Mouse (Mus musculus) heart, postnatal 25 days (tissue): ENCODE results near the gene Pih1d2. TPM values are rescaled to one million over a fixed set of nuclear protein-coding genes. Genes with fewer than 3 reads are reported as not detected.

Source experiments
- total RNA-seq, 2 experiments: library from RNA; stranded (reverse); gene quantifications; 2 replicates each; pipeline ENCODE4 v1.2.3; 2021

The Pih1d2 gene
- total RNA-seq, 2 experiments from 2014 or later = 0.39 to 0.52 TPM

Other genes starting within 250 kb of the Pih1d2 start
- 1 to 10 TPM; 1.6 to 2.2 TPM for gene Plet1, start 122.8 kb upstream of the Pih1d2 start, total RNA-seq
- 10 to 100 TPM; 29.0 to 29.5 TPM for gene Pts, start 88.6 kb upstream of the Pih1d2 start, total RNA-seq
- gene Il18, start 62.5 kb upstream of the Pih1d2 start, total RNA-seq = 1 to 10 TPM; 1.3 to 1.4 TPM
- gene Bco2, start 62.1 kb upstream of the Pih1d2 start, total RNA-seq = under 1 TPM; 0.31 to 0.36 TPM
- not detected for gene Tex12, start 56.0 kb upstream of the Pih1d2 start, total RNA-seq
- 100 to 1,000 TPM; 709 to 741 TPM for gene Sdhd, start 13.5 kb upstream of the Pih1d2 start, total RNA-seq
- gene Timm8b, start 13.4 kb upstream of the Pih1d2 start, total RNA-seq = 100 to 1,000 TPM; 271 to 273 TPM
- gene Nkapd1, start 143 bp downstream of the Pih1d2 start, total RNA-seq = 10 to 100 TPM; 13.8 to 14.7 TPM
- 100 to 1,000 TPM; 436 to 450 TPM for gene Dlat, start 42.5 kb downstream of the Pih1d2 start, total RNA-seq
- gene Dixdc1, start 122.2 kb downstream of the Pih1d2 start, total RNA-seq = 1 to 10 TPM; 2.5 to 5.3 TPM
- 1 to 10 TPM; 1.9 to 2.4 TPM for gene 2310030G06Rik, start 129.2 kb downstream of the Pih1d2 start, total RNA-seq
- 1,000 to 10,000 TPM; 2,218 to 2,599 TPM for gene Cryab, start 134.0 kb downstream of the Pih1d2 start, total RNA-seq
- gene Hspb2, start 135.0 kb downstream of the Pih1d2 start, total RNA-seq = 100 to 1,000 TPM; 141 to 154 TPM
- gene Fdxacb1, start 150.9 kb downstream of the Pih1d2 start, total RNA-seq = 1 to 10 TPM; 5.1 to 5.2 TPM
- 10 to 100 TPM in 1 of 2 experiments, 1 to 10 TPM in 1; 9.9 to 11.6 TPM for gene Alg9, start 157.7 kb downstream of the Pih1d2 start, total RNA-seq
- gene 1110032A03Rik, start 158.2 kb downstream of the Pih1d2 start, total RNA-seq = 10 to 100 TPM in 1 of 2 experiments, 1 to 10 TPM in 1; 8.9 to 10.3 TPM
- gene Ppp2r1b, start 228.0 kb downstream of the Pih1d2 start, total RNA-seq = 10 to 100 TPM; 10.2 to 10.5 TPM